Mouse (Mus musculus) limb, embryonic 11.5 days (tissue): ENCODE measurements around the gene Nup210. TPM values are rescaled to one million over a fixed set of nuclear protein-coding genes. Genes with fewer than 3 reads are reported as not detected.

Source experiments
- ATAC-seq: fragments of 200-750 bp; cut with Nextera tagmentation; 2 replicates; pipeline ENCODE4 v1.8.0; 2017; ENCODE audit warnings: low read depth; ENCODE audit not compliant: insufficient number of reproducible peaks, low FRiP score, low TSS enrichment
- DNase-seq: peaks from one replicate; pipeline ENCODE4 v3.0.0-alpha.2; 2015; ENCODE audit warnings: low spot score
- H3K27ac ChIP-seq: fragments of 300-500 bp; sonication (generic); replicated peaks from 2 replicates; pipeline ENCODE4 v1.5.1; 2014; ENCODE audit warnings: low read depth, mild to moderate bottlenecking, low read length
- H3K27me3 ChIP-seq: fragments of 300-500 bp; sonication (generic); 2 replicates; pipeline ENCODE4 v1.6.1; 2014; ENCODE audit warnings: mild to moderate bottlenecking, low read length, mixed read lengths; ENCODE audit not compliant: control insufficient read depth, insufficient read depth
- H3K36me3 ChIP-seq: fragments of 300-500 bp; sonication (generic); 2 replicates; pipeline ENCODE4 v1.6.1; 2014; ENCODE audit warnings: mild to moderate bottlenecking, low read length, moderate library complexity, mixed read lengths; ENCODE audit not compliant: control insufficient read depth, insufficient read depth
- H3K4me1 ChIP-seq: fragments of 300-500 bp; sonication (generic); 2 replicates; pipeline ENCODE4 v1.6.1; 2014; ENCODE audit warnings: low read length, mixed read lengths; ENCODE audit not compliant: control insufficient read depth, insufficient read depth
- H3K4me2 ChIP-seq: fragments of 300-500 bp; sonication (generic); 2 replicates; pipeline ENCODE4 v1.6.1; 2014; ENCODE audit warnings: low read depth, mild to moderate bottlenecking, moderate library complexity; ENCODE audit not compliant: severe bottlenecking
- H3K4me3 ChIP-seq: fragments of 300-500 bp; sonication (generic); 2 replicates; pipeline ENCODE4 v1.5.1; 2014; ENCODE audit warnings: low read depth, low read length
- H3K9ac ChIP-seq: fragments of 300-500 bp; sonication (generic); 2 replicates; pipeline ENCODE4 v1.6.1; 2014; ENCODE audit warnings: mild to moderate bottlenecking, low read length
- H3K9me3 ChIP-seq: fragments of 300-500 bp; sonication (generic); 2 replicates; pipeline ENCODE4 v1.6.1; 2016; ENCODE audit warnings: low read length; ENCODE audit not compliant: control insufficient read depth
- WGBS: fragments of 180-500 bp; shearing (Covaris S2); extraction: QIAGEN DNeasy Blood & Tissue Kit; methylation state at CpG from one replicate; pipeline ENCODE4 v1.1.7; 2014; 5-methylcytosine and 5-hydroxymethylcytosine counted together
- polyA plus RNA-seq: library from polyadenylated mRNA; unstranded; fragments of >200 nt; fragmentation: Nextera tagmentation; extraction: Ambion mirVana; gene quantifications from 2 replicates; pipeline ENCODE4 v1.2.1, GENCODE M21; 2014

Gene Nup210
- polyA plus RNA-seq, 1 experiment from 2014 or later, result 4.3 TPM

GRCm38 (mm10) chr6:91115158-91115557, 1.5 kb downstream of the Nup210 start:
- Histone ChIP-seq H3K4me3 (no peak overlapping the region), H3K9ac (no peak overlapping the region)
- no peak for ATAC-seq

GRCm38 (mm10) chr6:91114716-91115115, 1.9 kb downstream of the Nup210 start:
- H3K4me3 ChIP-seq, result no peak overlapping the region
- no peaks in the 10 kb centered on the region for H3K36me3 ChIP-seq
- H3K9me3 ChIP-seq, result no peaks in the 10 kb centered on the region
- H3K4me1 ChIP-seq, result peaks cover 4% of the 10 kb centered on the region; the same call in 1 of the 2 replicates
- H3K27me3 ChIP-seq, result peaks cover 4% of the 10 kb centered on the region; the same call in 1 of the 2 replicates
- WGBS, result 29% methylated on average over 2 of the region's 2 CpGs
- DNase-seq (no peak), ATAC-seq (no peak)
- no peak overlapping the region for H3K4me2 ChIP-seq
- no peak overlapping the region for H3K9ac ChIP-seq
- no peak overlapping the region for H3K27ac ChIP-seq

More at GRCm38 (mm10) chr6:91115158-91115557, 1.5 kb downstream of the Nup210 start:
- Histone ChIP-seq H3K4me2 (no peak overlapping the region), H3K27me3 (peaks cover 4% of the 10 kb centered on the region; the same call in 1 of the 2 replicates), H3K27ac (no peak overlapping the region), H3K9me3 (no peaks in the 10 kb centered on the region), H3K36me3 (no peaks in the 10 kb centered on the region), H3K4me1 (peaks cover 3% of the 10 kb centered on the region; the same call in 1 of the 2 replicates)
- DNase-seq, result no peak
- 28% methylated on average over 1 of the region's 1 CpGs for WGBS

GRCm38 (mm10) chr6:91111954-91112252, 4.7 kb downstream of the Nup210 start:
- Histone ChIP-seq H3K4me3 (no peak overlapping the region), H3K9ac (no peak overlapping the region), H3K36me3 (no peaks in the 10 kb centered on the region), H3K27ac (no peak overlapping the region), H3K4me2 (no peak overlapping the region), H3K27me3 (peaks cover 4% of the 10 kb centered on the region; the same call in 1 of the 2 replicates), H3K4me1 (peaks cover 6% of the 10 kb centered on the region; the same call in 1 of the 2 replicates), H3K9me3 (no peaks in the 10 kb centered on the region)
- ATAC-seq (no peak), DNase-seq (no peak)
- WGBS, result 88% methylated on average over 3 of the region's 3 CpGs

DNA sequence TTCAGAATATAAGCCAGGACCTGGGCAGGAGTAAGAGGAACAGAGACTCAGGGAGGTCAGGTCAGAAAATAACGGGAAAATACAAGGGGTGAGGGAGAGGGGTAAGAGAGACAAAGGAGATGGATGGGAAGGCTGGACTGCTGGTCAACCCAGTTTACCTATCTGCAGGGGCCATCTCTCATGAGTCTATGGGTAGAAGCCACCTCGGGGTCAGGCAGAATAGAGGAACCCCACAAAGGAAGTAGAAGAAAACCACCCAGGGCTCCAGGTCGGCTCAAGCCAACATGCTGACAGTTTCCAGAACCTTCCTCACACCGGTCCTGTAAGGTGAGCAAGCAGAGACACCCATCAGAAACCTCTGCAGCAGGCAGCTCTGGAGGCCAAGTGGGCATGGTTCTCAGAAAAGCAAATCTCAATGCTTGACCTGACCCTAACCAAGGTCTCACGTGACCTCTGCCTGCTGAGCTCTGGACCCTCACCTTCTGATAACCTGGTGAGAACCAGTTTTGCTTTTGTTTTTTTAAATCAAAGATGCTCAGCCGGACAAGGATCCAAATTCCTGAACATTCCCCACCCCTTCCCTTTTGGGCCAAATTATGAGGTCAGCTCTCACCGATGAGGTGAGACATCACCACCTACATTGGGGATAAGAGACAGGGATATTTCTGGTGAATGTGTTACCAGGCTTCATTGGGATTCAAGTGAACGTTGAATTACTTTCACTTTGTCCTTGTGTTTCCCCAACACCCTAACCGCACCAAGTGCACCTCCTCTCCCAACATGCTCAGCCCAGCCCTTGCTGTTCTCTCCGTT, 5.3 kb downstream of the Nup210 start:
- no peak for ATAC-seq
- no peak overlapping the region for H3K27ac ChIP-seq
- peaks cover 2% of the 10 kb centered on the region; the same call in 1 of the 2 replicates for H3K27me3 ChIP-seq
- no peaks in the 10 kb centered on the region for H3K9me3 ChIP-seq
- no peak overlapping the region for H3K9ac ChIP-seq
- no peak for DNase-seq
- H3K4me2 ChIP-seq, result no peak overlapping the region
- H3K36me3 ChIP-seq, result no peaks in the 10 kb centered on the region
- H3K4me1 ChIP-seq, result peaks cover 5% of the 10 kb centered on the region; the same call in 1 of the 2 replicates
- WGBS, result 83% methylated on average over 10 of the region's 10 CpGs
- no peak overlapping the region for H3K4me3 ChIP-seq

GRCm38 (mm10) chr6:91110323-91111020, 6.2 kb downstream of the Nup210 start:
- H3K9me3 ChIP-seq, result no peaks in the 10 kb centered on the region
- no peaks in the 10 kb centered on the region for H3K36me3 ChIP-seq
- H3K4me2 ChIP-seq, result no peak overlapping the region
- H3K27ac ChIP-seq, result no peak overlapping the region
- no peaks in the 10 kb centered on the region for H3K27me3 ChIP-seq
- H3K9ac ChIP-seq, result no peak overlapping the region
- no peak for DNase-seq
- 76% methylated on average over 13 of the region's 13 CpGs for WGBS
- H3K4me3 ChIP-seq, result no peak overlapping the region
- peaks cover 4% of the 10 kb centered on the region; the same call in 1 of the 2 replicates for H3K4me1 ChIP-seq
- ATAC-seq, result no peak

DNA sequence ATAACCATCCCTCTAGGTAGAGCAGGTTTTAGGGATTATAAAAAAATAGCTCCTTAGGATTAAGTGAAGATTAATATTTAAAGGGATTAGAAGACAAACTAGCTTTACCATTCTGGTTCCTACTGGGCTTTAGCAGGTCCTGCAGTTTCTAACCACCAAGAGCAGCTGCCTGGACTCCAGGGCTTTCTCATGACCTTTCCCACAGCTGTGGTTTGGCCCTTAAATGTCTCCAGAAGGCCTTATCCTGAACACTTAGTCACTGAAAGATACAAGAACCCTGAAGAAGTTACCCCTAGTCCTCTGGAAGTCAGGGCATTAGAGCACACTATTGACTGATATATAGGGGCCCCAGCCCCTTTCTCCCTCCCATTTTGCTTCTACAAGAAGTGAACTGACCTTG, 7.1 kb downstream of the Nup210 start:
- no peak overlapping the region for H3K27ac ChIP-seq
- no peak overlapping the region for H3K9ac ChIP-seq
- ATAC-seq, result no peak
- no peaks in the 10 kb centered on the region for H3K27me3 ChIP-seq
- H3K36me3 ChIP-seq, result no peaks in the 10 kb centered on the region
- peaks cover 14% of the 10 kb centered on the region for H3K4me1 ChIP-seq
- H3K4me2 ChIP-seq, result no peak overlapping the region
- no peaks in the 10 kb centered on the region for H3K9me3 ChIP-seq
- H3K4me3 ChIP-seq, result no peak overlapping the region
- no peak for DNase-seq

- ATAC-seq, result no peak
- 93% methylated on average over 2 of the region's 2 CpGs for WGBS
- no peaks in the 10 kb centered on the region for H3K27me3 ChIP-seq
- no peak overlapping the region for H3K9ac ChIP-seq
- no peaks in the 10 kb centered on the region for H3K36me3 ChIP-seq
- no peak overlapping the region for H3K27ac ChIP-seq
- no peak for DNase-seq
- no peak overlapping the region for H3K4me2 ChIP-seq
- H3K4me1 ChIP-seq, result peaks cover 16% of the 10 kb centered on the region
- H3K9me3 ChIP-seq, result no peaks in the 10 kb centered on the region
- no peak overlapping the region for H3K4me3 ChIP-seq
Observed at GRCm38 (mm10) chr6:91108917-91109450, 7.6 kb downstream of the Nup210 start.

DNA sequence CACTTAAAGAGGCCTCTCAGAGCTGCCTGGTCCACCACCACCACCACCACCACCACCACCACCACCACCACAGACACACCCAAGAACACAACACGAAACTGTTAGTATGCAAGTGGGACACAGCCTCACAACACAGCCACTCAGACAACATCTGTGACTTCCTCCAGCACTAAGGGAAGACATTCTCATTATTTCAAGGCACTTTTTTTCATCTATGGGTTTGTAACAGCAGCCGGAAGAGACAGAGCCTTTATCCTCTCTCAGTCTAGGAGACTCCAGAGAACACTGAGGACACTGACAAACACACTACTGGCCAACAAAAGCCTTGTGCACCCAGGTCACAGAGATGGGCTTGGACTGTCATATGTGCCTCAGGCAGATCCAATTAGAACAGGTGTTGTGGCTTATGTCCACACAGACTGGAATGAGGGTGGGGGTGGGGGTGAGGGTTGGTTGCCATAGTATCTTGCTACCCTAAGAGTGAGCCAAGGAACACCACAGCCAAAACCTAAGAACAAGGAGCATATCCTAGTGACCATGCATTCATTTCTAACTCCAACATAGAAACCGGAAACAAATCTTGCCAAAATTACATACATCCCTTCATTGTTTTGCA, 8.2 kb downstream of the Nup210 start:
- peaks cover 16% of the 10 kb centered on the region for H3K4me1 ChIP-seq
- WGBS, result 81% methylated on average over 3 of the region's 3 CpGs
- ATAC-seq, result no peak

More for the DNA sequence above, 8.2 kb downstream of the Nup210 start:
- H3K4me2 ChIP-seq, result no peak overlapping the region
- no peaks in the 10 kb centered on the region for H3K9me3 ChIP-seq
- H3K4me3 ChIP-seq, result no peak overlapping the region
- H3K27ac ChIP-seq, result no peak overlapping the region
- no peak overlapping the region for H3K9ac ChIP-seq
- no peak for DNase-seq
- H3K36me3 ChIP-seq, result no peaks in the 10 kb centered on the region
- H3K27me3 ChIP-seq, result no peaks in the 10 kb centered on the region
